Mouse (Mus musculus) midbrain, embryonic 14.5 days (tissue): ENCODE results near the gene Peak1. TPM values are rescaled to one million over a fixed set of nuclear protein-coding genes. Genes with fewer than 3 reads are reported as not detected.
"Not testable (repeated sequence)": the region's sequence is repeated elsewhere in the genome, so short reads cannot be mapped to it uniquely, and the experiment has no call there.

Experiments used
- ATAC-seq: fragments of 200-750 bp; cut with Nextera tagmentation; 2 replicates; pipeline ENCODE4 v1.8.0; 2017; ENCODE audit warnings: moderate number of reproducible peaks, moderate library complexity; ENCODE audit not compliant: low FRiP score, low TSS enrichment
- DNase-seq: peaks from one replicate; pipeline ENCODE4 v3.0.0-alpha.2; 2015
- H3K27ac ChIP-seq: fragments of 300-500 bp; sonication (generic); replicated peaks from 2 replicates; pipeline ENCODE4 v1.5.1; 2014; ENCODE audit warnings: mild to moderate bottlenecking, low read depth, low read length, moderate library complexity
- H3K27me3 ChIP-seq: fragments of 300-500 bp; sonication (generic); 2 replicates; pipeline ENCODE4 v1.6.1; 2014; ENCODE audit warnings: low read length, control low read depth, mixed read lengths; ENCODE audit not compliant: control insufficient read depth, insufficient read depth
- H3K36me3 ChIP-seq: fragments of 300-500 bp; sonication (generic); 2 replicates; pipeline ENCODE4 v1.6.1; 2014; ENCODE audit warnings: low read length, control low read depth; ENCODE audit not compliant: control insufficient read depth, insufficient read depth
- H3K4me1 ChIP-seq: fragments of 300-500 bp; sonication (generic); 2 replicates; pipeline ENCODE4 v1.6.1; 2014; ENCODE audit warnings: mild to moderate bottlenecking, antibody characterized with exemption, low read length, control low read depth; ENCODE audit not compliant: control insufficient read depth, insufficient read depth
- H3K4me2 ChIP-seq: fragments of 300-500 bp; sonication (generic); 2 replicates; pipeline ENCODE4 v1.6.1; 2014; ENCODE audit warnings: mild to moderate bottlenecking, low read length, moderate library complexity
- H3K4me3 ChIP-seq: fragments of 300-500 bp; sonication (generic); replicated peaks from 2 replicates; pipeline ENCODE4 v1.5.1; 2014; ENCODE audit warnings: low read depth, low read length
- H3K9ac ChIP-seq: fragments of 300-500 bp; sonication (generic); replicated peaks from 2 replicates; pipeline ENCODE4 v1.6.1; 2014; ENCODE audit warnings: mild to moderate bottlenecking, low read length, moderate library complexity
- H3K9me3 ChIP-seq: fragments of 300-500 bp; sonication (generic); 2 replicates; pipeline ENCODE4 v1.6.1; 2016; ENCODE audit warnings: low read length, control low read depth, mixed read lengths; ENCODE audit not compliant: control insufficient read depth
- WGBS: fragments of 180-500 bp; shearing (Covaris S2); extraction: QIAGEN DNeasy Blood & Tissue Kit; methylation state at CpG from one replicate; pipeline ENCODE4 v1.1.7; 2014; 5-methylcytosine and 5-hydroxymethylcytosine counted together
- polyA plus RNA-seq: library from polyadenylated mRNA; unstranded; fragments of >200 nt; fragmentation: Nextera tagmentation; extraction: Ambion mirVana; gene quantifications from 2 replicates; pipeline ENCODE4 v1.2.1, GENCODE M21; 2014

Peak1 gene
- polyA plus RNA-seq, 1 experiment from 2014 or later, result 4.7 TPM

DNA sequence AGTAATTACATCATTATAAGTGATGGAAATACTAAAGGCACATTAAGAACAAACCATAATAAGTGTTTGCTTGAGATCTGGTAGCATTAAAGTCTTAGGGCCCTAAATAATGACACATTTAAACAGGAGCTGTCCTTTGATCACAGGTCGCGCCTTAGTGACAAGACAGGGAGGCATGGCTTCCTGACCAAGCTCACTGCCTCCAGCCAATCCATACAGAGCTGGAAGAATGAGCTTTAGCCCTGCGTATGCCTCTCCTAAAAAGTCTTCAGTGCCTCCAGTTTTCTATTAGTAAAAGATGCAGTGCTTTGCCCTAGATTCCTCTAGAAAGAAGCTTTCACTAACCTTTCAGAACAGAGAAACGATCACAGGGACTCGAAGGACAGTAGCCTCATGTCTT, 182.6 kb downstream of the Peak1 start:
- Histone ChIP-seq H3K4me3 (no peak overlapping the region), H3K9ac (no peak overlapping the region), H3K4me2 (no peak overlapping the region), H3K4me1 (no peaks in the 10 kb centered on the region), H3K9me3 (no peaks in the 10 kb centered on the region), H3K36me3 (no peaks in the 10 kb centered on the region), H3K27me3 (no peaks in the 10 kb centered on the region), H3K27ac (no peak overlapping the region)
- no peak for DNase-seq
- WGBS, result 67% methylated on average over 5 of the region's 5 CpGs
- ATAC-seq, result no peak

GRCm38 (mm10) chr9:56234561-56234960, 183.3 kb downstream of the Peak1 start:
- Histone ChIP-seq H3K4me1 (no peaks in the 10 kb centered on the region), H3K4me2 (no peak overlapping the region), H3K9ac (no peak overlapping the region), H3K9me3 (no peaks in the 10 kb centered on the region), H3K27ac (no peak overlapping the region), H3K27me3 (no peaks in the 10 kb centered on the region), H3K4me3 (no peak overlapping the region), H3K36me3 (no peaks in the 10 kb centered on the region)
- DNase-seq (no peak), ATAC-seq (no peak)
- WGBS, result 94% methylated on average over 3 of the region's 3 CpGs

- no peaks in the 10 kb centered on the region for H3K36me3 ChIP-seq
- no peaks in the 10 kb centered on the region for H3K9me3 ChIP-seq
- no peak for DNase-seq
- H3K4me3 ChIP-seq, result no peak overlapping the region
- H3K4me2 ChIP-seq, result no peak overlapping the region
- 91% methylated on average over 2 of the region's 2 CpGs for WGBS
- no peak overlapping the region for H3K9ac ChIP-seq
- H3K4me1 ChIP-seq, result no peaks in the 10 kb centered on the region
- no peak overlapping the region for H3K27ac ChIP-seq
- H3K27me3 ChIP-seq, result no peaks in the 10 kb centered on the region
- no peak for ATAC-seq
Measured at GRCm38 (mm10) chr9:56233316-56233715, 184.6 kb downstream of the Peak1 start.

GRCm38 (mm10) chr9:56230906-56231305, 187.0 kb downstream of the Peak1 start:
- Histone ChIP-seq H3K9ac (no peak overlapping the region), H3K4me2 (no peak overlapping the region), H3K36me3 (no peaks in the 10 kb centered on the region), H3K27ac (no peak overlapping the region), H3K4me3 (no peak overlapping the region), H3K4me1 (no peaks in the 10 kb centered on the region), H3K27me3 (no peaks in the 10 kb centered on the region), H3K9me3 (no peaks in the 10 kb centered on the region)
- ATAC-seq (no peak), DNase-seq (no peak)

DNA sequence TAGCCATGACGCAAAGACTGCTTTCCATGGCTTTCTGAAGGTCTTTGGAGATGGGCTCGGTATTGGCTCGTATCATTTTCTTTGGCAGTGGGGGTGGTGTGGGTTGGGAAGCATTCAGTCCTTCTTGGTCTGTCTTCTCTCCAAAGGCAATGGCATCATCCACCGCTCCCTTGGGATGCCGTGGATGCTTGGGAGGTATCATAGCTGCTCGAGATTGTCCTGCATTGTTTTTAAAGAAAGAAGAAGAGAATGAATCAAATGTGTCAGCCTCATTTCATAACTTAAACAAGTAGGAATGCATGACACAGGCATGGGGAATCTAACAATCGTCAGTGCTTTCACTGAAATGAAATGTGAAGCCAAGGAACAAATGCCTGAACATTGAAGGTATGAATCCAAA, 190.2 kb downstream of the Peak1 start:
- no peak overlapping the region for H3K4me2 ChIP-seq
- no peaks in the 10 kb centered on the region for H3K9me3 ChIP-seq
- H3K9ac ChIP-seq, result no peak overlapping the region
- H3K27me3 ChIP-seq, result no peaks in the 10 kb centered on the region
- DNase-seq, result no peak
- WGBS, result 89% methylated on average over 7 of the region's 7 CpGs
- no peaks in the 10 kb centered on the region for H3K36me3 ChIP-seq
- H3K27ac ChIP-seq, result no peak overlapping the region
- no peak for ATAC-seq
- H3K4me3 ChIP-seq, result no peak overlapping the region
- H3K4me1 ChIP-seq, result no peaks in the 10 kb centered on the region

GRCm38 (mm10) chr9:56223429-56224051, 194.3 kb downstream of the Peak1 start:
- H3K4me3 ChIP-seq, result peak overlapping the region; percentile 21
- DNase-seq (peak; percentile 24), ATAC-seq (peak; percentile 100)
- WGBS, result 10% methylated on average over 32 of the region's 45 CpGs
- peak overlapping the region; percentile 40 for H3K4me2 ChIP-seq
- not testable (repeated sequence) for H3K9ac ChIP-seq, H3K9me3 ChIP-seq, H3K27ac ChIP-seq, H3K27me3 ChIP-seq, H3K36me3 ChIP-seq, H3K4me1 ChIP-seq

GRCm38 (mm10) chr9:56218860-56219259, 199.0 kb downstream of the Peak1 start:
- ATAC-seq, result no peak

GRCm38 (mm10) chr9:56218043-56218442, 199.8 kb downstream of the Peak1 start:
- WGBS, result 92% methylated on average over 2 of the region's 2 CpGs
- H3K27ac ChIP-seq, result no peak overlapping the region
- DNase-seq (no peak), ATAC-seq (no peak)
- no peak overlapping the region for H3K9ac ChIP-seq
- H3K4me2 ChIP-seq, result no peak overlapping the region
- H3K36me3 ChIP-seq, result no peaks in the 10 kb centered on the region
- no peak overlapping the region for H3K4me3 ChIP-seq
- no peaks in the 10 kb centered on the region for H3K9me3 ChIP-seq
- peaks cover 11% of the 10 kb centered on the region for H3K4me1 ChIP-seq
- H3K27me3 ChIP-seq, result no peaks in the 10 kb centered on the region

More at GRCm38 (mm10) chr9:56218860-56219259, 199.0 kb downstream of the Peak1 start:
- H3K27me3 ChIP-seq, result no peaks in the 10 kb centered on the region
- WGBS, result 76% methylated on average over 2 of the region's 2 CpGs
- no peak overlapping the region for H3K9ac ChIP-seq
- DNase-seq, result no peak
- peaks cover 7% of the 10 kb centered on the region for H3K4me1 ChIP-seq
- H3K9me3 ChIP-seq, result no peaks in the 10 kb centered on the region
- no peaks in the 10 kb centered on the region for H3K36me3 ChIP-seq
- H3K4me3 ChIP-seq, result no peak overlapping the region
- no peak overlapping the region for H3K4me2 ChIP-seq
- H3K27ac ChIP-seq, result no peak overlapping the region

GRCm38 (mm10) chr9:56217386-56217785, 200.5 kb downstream of the Peak1 start:
- Histone ChIP-seq H3K27ac (no peak overlapping the region), H3K4me2 (no peak overlapping the region), H3K27me3 (no peaks in the 10 kb centered on the region), H3K9ac (no peak overlapping the region), H3K4me3 (no peak overlapping the region), H3K4me1 (peaks cover 11% of the 10 kb centered on the region), H3K9me3 (no peaks in the 10 kb centered on the region), H3K36me3 (no peaks in the 10 kb centered on the region)
- 95% methylated on average over 1 of the region's 1 CpGs for WGBS
- DNase-seq (no peak), ATAC-seq (no peak)
